Mouse (Mus musculus) megakaryocyte, embryonic 14.5 days (primary cell): ENCODE data around the gene Abhd2.

ENCODE experiments used
- FLI1 ChIP-seq: IDR thresholded peaks from 2 replicates; pipeline ENCODE4 v1.6.1; 2012; ENCODE audit warnings: low read length, inconsistent platforms, mixed read lengths
- GATA1 ChIP-seq: IDR thresholded peaks from 3 replicates; pipeline ENCODE4 v1.6.1; 2012; ENCODE audit warnings: mixed read lengths, low read length, inconsistent platforms, borderline replicate concordance

- TF ChIP-seq GATA1 (no peak), FLI1 (no peak)
Observed at GRCm38 (mm10) chr7:79241931-79242625, 30.9 kb upstream of the Abhd2 start.
